In the genomic region with DNA sequence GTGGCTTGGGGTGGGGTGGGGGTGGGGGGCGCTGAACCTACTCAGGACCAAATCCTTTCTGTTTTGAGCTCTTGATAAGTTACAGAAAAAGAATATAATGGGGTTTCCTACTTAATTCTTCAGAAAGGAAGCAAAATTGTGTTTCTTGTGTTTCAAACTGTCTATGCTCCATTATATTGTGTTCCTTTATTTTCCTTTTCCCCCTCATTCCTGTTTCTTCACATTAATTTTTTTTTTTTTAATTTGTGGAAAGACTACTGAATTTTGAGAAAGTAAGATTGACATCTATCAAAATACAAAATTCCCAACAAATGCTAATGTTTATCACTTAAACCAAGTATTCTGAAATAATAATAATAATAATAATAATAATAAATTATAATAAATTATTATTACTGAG, we compare ENCODE assay signal across 8 mouse cellular contexts. TPM values are rescaled to one million over a fixed set of nuclear protein-coding genes. Genes with fewer than 3 reads are reported as not detected.
DNase-seq lines count a peak whose midpoint lies in the region; ATAC-seq and TF ChIP-seq lines count a peak whose summit lies in the region.

No protein-coding gene starts in this region.

- peaks cover 24% of the 10 kb centered on the region for H3K36me3 ChIP-seq in lung, embryonic 14.5 days (ENCODE audit: insufficient read depth)
- H3K36me3 ChIP-seq in forebrain, embryonic 10.5 days (replicated peaks) = no peaks in the 10 kb centered on the region
- H3K36me3 ChIP-seq in intestine, postnatal 0 days (ENCODE audit: control insufficient read depth, insufficient read depth) = peaks cover 27% of the 10 kb centered on the region
- H3K36me3 ChIP-seq in neural tube, embryonic 12.5 days = no peaks in the 10 kb centered on the region

- H3K4me3 ChIP-seq in lung, embryonic 14.5 days (ENCODE audit: low read depth, low read length) = peak overlapping the region; percentile 44
- H3K4me3 ChIP-seq in forebrain, embryonic 10.5 days = peak overlapping the region; percentile 43
- H3K4me3 ChIP-seq in intestine, postnatal 0 days (ENCODE audit: low read depth, low read length) = peak overlapping the region; percentile 67
- peak overlapping the region; percentile 31; the same call in 1 of the 2 replicates for H3K4me3 ChIP-seq in neural tube, embryonic 12.5 days

- DNase-seq in lung, embryonic 14.5 days = no peak
- no peak for DNase-seq in lung, postnatal 36 days
- no peak for DNase-seq in forebrain, embryonic 10.5 days (ENCODE audit: extremely low spot score, low spot score)
- DNase-seq in right cerebral cortex, postnatal 25 days = no peak
- DNase-seq in yolk sac, embryonic 10.5 days (ENCODE audit: low spot score) = no peak
- no peak for DNase-seq in cerebellum, postnatal 4 days (ENCODE audit: low spot score in 2 of 2)

- peak overlapping the region; percentile 60 for H3K9ac ChIP-seq in lung, embryonic 14.5 days
- H3K9ac ChIP-seq in intestine, postnatal 0 days (ENCODE audit: low read depth, low read length) = peak overlapping the region; percentile 72
- 0 out of 2 replicates have a peak overlapping the region, but pooled peaks have one; percentile 18 for H3K9ac ChIP-seq in neural tube, embryonic 12.5 days

- WGBS in lung, embryonic 14.5 days = 5% methylated on average over 1 of the region's 1 CpGs
- 9% methylated on average over 1 of the region's 1 CpGs for WGBS in forebrain, embryonic 10.5 days
- 7% methylated on average over 1 of the region's 1 CpGs for WGBS in intestine, postnatal 0 days
- 17% methylated on average over 1 of the region's 1 CpGs for WGBS in neural tube, embryonic 12.5 days

- H3K27ac ChIP-seq in lung, embryonic 14.5 days (ENCODE audit: low read depth) = peak overlapping the region; percentile 98
- H3K27ac ChIP-seq in forebrain, embryonic 10.5 days = peak overlapping the region; percentile 83
- peak overlapping the region; percentile 95 for H3K27ac ChIP-seq in intestine, postnatal 0 days (ENCODE audit: low read depth, low read length)
- H3K27ac ChIP-seq in neural tube, embryonic 12.5 days = no peak overlapping the region

- H3K9me3 ChIP-seq in lung, embryonic 14.5 days (ENCODE audit: low read depth, low read length) = no peaks in the 10 kb centered on the region
- no peaks in the 10 kb centered on the region for H3K9me3 ChIP-seq in forebrain, embryonic 10.5 days
- no peaks in the 10 kb centered on the region for H3K9me3 ChIP-seq in intestine, postnatal 0 days (ENCODE audit: control insufficient read depth)
- no peaks in the 10 kb centered on the region for H3K9me3 ChIP-seq in neural tube, embryonic 12.5 days

- no peak for ATAC-seq in lung, embryonic 14.5 days (ENCODE audit: insufficient read depth)
- ATAC-seq in intestine, postnatal 0 days = no peak
- no peak for ATAC-seq in neural tube, embryonic 12.5 days (ENCODE audit: low FRiP score, low read depth)

- peak overlapping the region; percentile 62 for H3K4me2 ChIP-seq in lung, embryonic 14.5 days
- H3K4me2 ChIP-seq in intestine, postnatal 0 days (replicated peaks; ENCODE audit: low read depth) = peak overlapping the region; percentile 70
- H3K4me2 ChIP-seq in neural tube, embryonic 12.5 days (replicated peaks) = peak overlapping the region; percentile 55

- no peaks in the 10 kb centered on the region for H3K27me3 ChIP-seq in lung, embryonic 14.5 days (ENCODE audit: insufficient read depth, low read length)
- H3K27me3 ChIP-seq in forebrain, embryonic 10.5 days (ENCODE audit: poor library complexity, severe bottlenecking) = no peaks in the 10 kb centered on the region
- no peaks in the 10 kb centered on the region for H3K27me3 ChIP-seq in intestine, postnatal 0 days (replicated peaks; ENCODE audit: control insufficient read depth, insufficient read depth, low read length)
- no peaks in the 10 kb centered on the region for H3K27me3 ChIP-seq in neural tube, embryonic 12.5 days (replicated peaks)

- H3K4me1 ChIP-seq in lung, embryonic 14.5 days (ENCODE audit: insufficient read depth) = peaks cover 6% of the 10 kb centered on the region
- peaks cover 15% of the 10 kb centered on the region for H3K4me1 ChIP-seq in forebrain, embryonic 10.5 days
- H3K4me1 ChIP-seq in intestine, postnatal 0 days (replicated peaks; ENCODE audit: control insufficient read depth, insufficient read depth, low read length) = peaks cover 4% of the 10 kb centered on the region; the same call in 1 of the 2 replicates
- H3K4me1 ChIP-seq in neural tube, embryonic 12.5 days = no peaks in the 10 kb centered on the region

- no peak for TF ChIP-seq CTCF in lung, embryonic 14.5 days (IDR thresholded peaks at IDR 0.05; ENCODE audit: low read depth)
- no peak for TF ChIP-seq CTCF in intestine, postnatal 0 days (IDR thresholded peaks at IDR 0.05; ENCODE audit: low read depth)

RNA-seq across cellular contexts. Expression of a gene that starts 0.8 kb away (rescaled TPM):
- 0.51 and 0.59 TPM in 2 replicates for polyA plus RNA-seq in lung, embryonic 14.5 days (2014; fragmentation: Nextera tagmentation; extraction: Ambion mirVana)
- not detected in 2 replicates for polyA plus RNA-seq in forebrain, embryonic 10.5 days (2016; fragmentation: Nextera tagmentation; extraction: Ambion mirVana)
- 1.1 and 1.4 TPM in 2 replicates for polyA plus RNA-seq in intestine, postnatal 0 days (2015; fragmentation: Nextera tagmentation; extraction: Ambion mirVana)
- not detected in 2 replicates for polyA plus RNA-seq in neural tube, embryonic 12.5 days (2016; fragmentation: Nextera tagmentation; extraction: Ambion mirVana)

Comparison
In these comparisons a context has a peak if more than half of its experiments do, and no peak if none do; other contexts are left out.
1. H3K9ac ChIP-seq: peak in every context shown above with its lines; median percentile 72 in intestine, postnatal 0 days; 60 in lung, embryonic 14.5 days; 18 in neural tube, embryonic 12.5 days.